Mouse (Mus musculus) liver, embryonic 12.5 days (tissue): ENCODE results near the gene Nat10. TPM values are rescaled to one million over a fixed set of nuclear protein-coding genes. Genes with fewer than 3 reads are reported as not detected.

Source experiments
- ATAC-seq: fragments of 200-750 bp; cut with Nextera tagmentation; 2 replicates; pipeline ENCODE4 v1.8.0; 2017; ENCODE audit warnings: moderate number of reproducible peaks, mild to moderate bottlenecking, moderate library complexity
- H3K27ac ChIP-seq: fragments of 300-500 bp; sonication (generic); 2 replicates; pipeline ENCODE4 v1.5.1; 2016; ENCODE audit warnings: mild to moderate bottlenecking
- H3K27me3 ChIP-seq: fragments of 300-500 bp; sonication (generic); replicated peaks from 2 replicates; pipeline ENCODE4 v1.6.1; 2016; ENCODE audit warnings: mild to moderate bottlenecking, moderate library complexity
- H3K36me3 ChIP-seq: fragments of 300-500 bp; sonication (generic); 2 replicates; pipeline ENCODE4 v1.6.1; 2016; ENCODE audit warnings: mild to moderate bottlenecking, moderate library complexity
- H3K4me1 ChIP-seq: fragments of 300-500 bp; sonication (generic); 2 replicates; pipeline ENCODE4 v1.6.1; 2016
- H3K4me2 ChIP-seq: fragments of 300-500 bp; sonication (generic); 2 replicates; pipeline ENCODE4 v1.6.1; 2016; ENCODE audit warnings: mild to moderate bottlenecking, moderate library complexity
- H3K4me3 ChIP-seq: fragments of 300-500 bp; sonication (generic); 2 replicates; pipeline ENCODE4 v1.5.1; 2016; ENCODE audit warnings: mild to moderate bottlenecking, moderate library complexity
- H3K9ac ChIP-seq: fragments of 300-500 bp; sonication (generic); 2 replicates; pipeline ENCODE4 v1.6.1; 2016; ENCODE audit warnings: mild to moderate bottlenecking, moderate library complexity
- H3K9me3 ChIP-seq: fragments of 300-500 bp; sonication (generic); replicated peaks from 2 replicates; pipeline ENCODE4 v1.6.1; 2016; ENCODE audit warnings: mild to moderate bottlenecking, moderate library complexity
- WGBS: fragments of 180-500 bp; shearing (Covaris S2); methylation state at CpG from one replicate; pipeline ENCODE4 v1.1.7; 2016; ENCODE audit not compliant: insufficient replicate concordance; 5-methylcytosine and 5-hydroxymethylcytosine counted together
- polyA plus RNA-seq: library from polyadenylated mRNA; unstranded; fragments of >200 nt; fragmentation: Nextera tagmentation; extraction: Ambion mirVana; gene quantifications from 2 replicates; pipeline ENCODE4 v1.2.1, GENCODE M21; 2016

Nat10 gene
- polyA plus RNA-seq, 1 experiment from 2014 or later = 35.3 TPM

DNA sequence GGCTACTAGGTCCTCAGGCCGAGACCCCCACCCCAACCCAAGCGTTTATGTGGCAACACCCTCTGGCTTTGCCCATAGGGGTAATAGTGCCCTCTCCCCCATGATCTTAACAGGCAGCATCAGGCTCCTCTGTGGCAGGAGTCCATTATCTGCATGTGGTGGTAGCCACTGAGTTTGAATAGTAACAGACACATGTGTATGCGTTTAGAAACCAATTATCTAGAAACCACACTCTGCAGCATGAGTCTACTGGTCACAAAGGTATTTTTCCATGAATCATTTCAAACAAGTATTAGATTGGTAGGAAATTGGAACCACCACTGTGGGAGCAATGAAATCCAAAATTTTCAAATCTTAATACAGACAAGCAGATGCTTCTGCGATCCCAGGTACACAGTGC, 75.5 kb downstream of the Nat10 start:
- H3K27me3 ChIP-seq = no peaks in the 10 kb centered on the region
- H3K36me3 ChIP-seq = no peaks in the 10 kb centered on the region
- 57% methylated on average over 4 of the region's 4 CpGs for WGBS
- peaks cover 14% of the 10 kb centered on the region for H3K4me1 ChIP-seq
- H3K9ac ChIP-seq = no peak overlapping the region
- no peak for ATAC-seq
- no peaks in the 10 kb centered on the region for H3K9me3 ChIP-seq
- H3K4me3 ChIP-seq = no peak overlapping the region
- H3K27ac ChIP-seq = no peak overlapping the region
- H3K4me2 ChIP-seq = no peak overlapping the region

GRCm38 (mm10) chr2:103684926-103685577, 76.0 kb downstream of the Nat10 start:
- Histone ChIP-seq H3K4me3 (no peak overlapping the region), H3K36me3 (no peaks in the 10 kb centered on the region), H3K4me2 (no peak overlapping the region), H3K27me3 (no peaks in the 10 kb centered on the region), H3K9ac (no peak overlapping the region), H3K27ac (no peak overlapping the region), H3K4me1 (peaks cover 14% of the 10 kb centered on the region), H3K9me3 (no peaks in the 10 kb centered on the region)
- no peak for ATAC-seq
- 61% methylated on average over 7 of the region's 7 CpGs for WGBS

- Histone ChIP-seq H3K4me1 (peaks cover 14% of the 10 kb centered on the region), H3K9me3 (no peaks in the 10 kb centered on the region), H3K9ac (no peak overlapping the region), H3K27me3 (no peaks in the 10 kb centered on the region), H3K36me3 (no peaks in the 10 kb centered on the region), H3K4me3 (no peak overlapping the region), H3K27ac (no peak overlapping the region), H3K4me2 (no peak overlapping the region)
- 66% methylated on average over 2 of the region's 2 CpGs for WGBS
- ATAC-seq = no peak
These were observed 76.6 kb downstream of the Nat10 start for GRCm38 (mm10) chr2:103684431-103684830.

DNA sequence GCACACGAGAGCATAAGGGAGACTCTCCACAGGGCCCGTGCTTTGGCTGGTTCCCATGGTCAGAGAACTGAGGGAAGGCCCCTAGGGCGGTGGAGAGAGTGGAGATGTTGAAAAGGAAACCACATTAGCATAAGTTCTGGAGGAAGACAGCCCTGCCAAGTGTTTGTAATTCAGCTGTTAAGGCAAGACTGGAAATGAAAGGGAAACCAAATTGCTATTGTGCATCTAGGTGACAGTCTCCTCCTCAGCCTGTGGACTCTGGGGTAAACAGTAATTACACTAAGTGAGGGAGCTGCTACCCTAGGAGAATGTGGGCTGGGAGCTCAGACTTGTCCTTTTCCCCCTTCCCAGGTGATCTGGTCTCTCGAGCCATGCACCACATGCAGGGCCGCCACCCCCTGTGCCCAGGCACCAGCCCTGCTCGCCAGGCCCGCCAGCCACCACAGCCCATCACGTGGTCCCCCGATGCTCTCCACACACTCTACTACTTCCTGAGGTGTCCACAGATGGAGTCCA, 78.1 kb downstream of the Nat10 start:
- no peak for ATAC-seq
- peaks cover 14% of the 10 kb centered on the region for H3K4me1 ChIP-seq
- H3K4me2 ChIP-seq = no peak overlapping the region
- H3K4me3 ChIP-seq = no peak overlapping the region
- H3K27ac ChIP-seq = no peak overlapping the region
- H3K36me3 ChIP-seq = no peaks in the 10 kb centered on the region
- 70% methylated on average over 9 of the region's 9 CpGs for WGBS
- H3K9ac ChIP-seq = no peak overlapping the region
- no peaks in the 10 kb centered on the region for H3K9me3 ChIP-seq
- 0 out of 2 replicates have a peak, but pooled peaks cover 7% of the 10 kb centered on the region for H3K27me3 ChIP-seq

DNA sequence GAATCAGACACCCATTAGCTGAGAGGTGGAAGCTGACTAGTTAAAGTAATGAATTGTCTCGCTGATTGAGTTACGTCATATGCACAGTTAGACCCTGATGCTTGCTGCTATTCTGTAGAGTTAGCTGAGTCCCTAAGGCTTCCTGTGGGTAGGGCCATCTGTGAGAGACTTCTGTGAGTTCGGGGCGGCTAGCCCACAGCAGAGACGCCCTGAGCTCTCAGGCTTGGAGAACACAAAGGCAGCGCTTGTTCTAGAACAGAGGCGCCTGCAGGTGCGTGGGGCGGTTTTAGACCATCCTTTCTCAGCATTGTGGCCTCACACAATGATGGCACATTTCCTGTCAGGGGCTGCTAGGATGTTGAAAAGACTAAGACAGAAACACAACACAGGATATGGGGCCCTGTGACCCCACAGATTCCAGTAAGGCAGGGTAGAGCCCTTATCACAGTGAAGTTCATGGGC, 78.8 kb downstream of the Nat10 start:
- H3K4me1 ChIP-seq = peaks cover 14% of the 10 kb centered on the region
- H3K9ac ChIP-seq = no peak overlapping the region
- H3K27me3 ChIP-seq = 0 out of 2 replicates have a peak, but pooled peaks cover 11% of the 10 kb centered on the region
- no peak overlapping the region for H3K4me3 ChIP-seq
- no peaks in the 10 kb centered on the region for H3K9me3 ChIP-seq
- H3K27ac ChIP-seq = no peak overlapping the region
- H3K4me2 ChIP-seq = no peak overlapping the region
- no peak for ATAC-seq
- 47% methylated on average over 9 of the region's 9 CpGs for WGBS
- H3K36me3 ChIP-seq = no peaks in the 10 kb centered on the region

DNA sequence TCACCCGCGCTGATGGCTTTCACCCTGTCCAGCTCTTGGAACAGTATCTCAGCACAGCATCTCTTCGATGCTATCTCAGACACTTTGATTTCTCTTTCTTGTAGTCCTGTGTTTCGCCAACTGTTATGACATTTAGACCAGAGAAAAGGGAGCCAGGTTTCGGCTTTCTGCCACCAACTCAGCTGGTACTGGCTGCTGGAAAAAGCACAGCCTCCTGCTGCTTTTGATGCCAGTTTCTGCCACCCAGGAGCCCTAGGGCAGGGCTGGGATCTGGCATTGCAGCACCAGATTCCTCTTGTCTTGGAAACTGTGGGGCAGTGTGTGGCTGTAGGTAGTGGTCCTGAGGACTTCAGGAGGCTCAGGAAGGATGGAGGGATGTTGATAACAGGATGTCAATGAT, 79.9 kb downstream of the Nat10 start:
- Histone ChIP-seq H3K9me3 (no peaks in the 10 kb centered on the region), H3K4me3 (no peak overlapping the region), H3K9ac (no peak overlapping the region), H3K27ac (no peak overlapping the region), H3K4me1 (peaks cover 14% of the 10 kb centered on the region), H3K4me2 (no peak overlapping the region), H3K27me3 (0 out of 2 replicates have a peak, but pooled peaks cover 11% of the 10 kb centered on the region), H3K36me3 (no peaks in the 10 kb centered on the region)
- no peak for ATAC-seq
- WGBS = 59% methylated on average over 5 of the region's 5 CpGs

DNA sequence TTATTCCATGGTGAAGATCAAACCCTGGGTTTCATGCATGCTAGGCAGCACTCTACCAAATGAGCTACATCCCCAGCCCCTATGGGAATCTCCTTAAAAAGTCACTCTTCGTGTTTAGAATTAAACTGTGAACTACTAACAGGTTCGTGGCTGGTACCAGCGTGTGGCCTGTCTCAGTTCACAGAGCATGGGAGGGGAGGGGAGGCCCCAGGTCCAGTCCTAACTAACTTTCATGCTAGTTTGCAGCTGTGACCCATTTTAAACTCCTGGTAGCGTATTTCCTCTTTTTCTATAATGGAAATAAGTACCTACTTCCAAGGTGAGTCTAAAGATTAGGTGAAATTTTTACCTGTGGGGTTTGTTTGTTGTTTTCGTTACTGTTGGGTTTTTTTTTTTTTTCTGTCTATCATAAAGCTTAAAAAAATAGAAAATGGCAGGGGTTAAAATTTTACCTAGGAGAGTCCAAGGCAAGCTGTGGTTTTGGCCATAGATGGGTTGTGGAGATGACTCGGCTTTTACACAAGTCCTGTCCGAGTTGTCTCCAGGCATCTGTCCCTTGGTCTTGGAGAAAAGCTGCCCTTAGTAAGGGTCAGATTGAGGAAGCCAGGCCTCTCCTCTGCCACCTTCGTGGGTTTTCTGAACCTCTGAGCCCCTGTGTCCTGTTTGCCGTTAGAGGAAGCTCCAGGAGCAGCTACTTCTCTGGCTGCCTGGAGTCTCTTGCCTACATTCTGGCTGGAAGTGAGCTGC, 80.5 kb downstream of the Nat10 start:
- Histone ChIP-seq H3K4me1 (peaks cover 13% of the 10 kb centered on the region), H3K27ac (no peak overlapping the region), H3K4me3 (no peak overlapping the region), H3K9me3 (no peaks in the 10 kb centered on the region), H3K9ac (no peak overlapping the region), H3K27me3 (0 out of 2 replicates have a peak, but pooled peaks cover 11% of the 10 kb centered on the region), H3K4me2 (no peak overlapping the region), H3K36me3 (no peaks in the 10 kb centered on the region)
- 40% methylated on average over 9 of the region's 9 CpGs for WGBS
- no peak for ATAC-seq

DNA sequence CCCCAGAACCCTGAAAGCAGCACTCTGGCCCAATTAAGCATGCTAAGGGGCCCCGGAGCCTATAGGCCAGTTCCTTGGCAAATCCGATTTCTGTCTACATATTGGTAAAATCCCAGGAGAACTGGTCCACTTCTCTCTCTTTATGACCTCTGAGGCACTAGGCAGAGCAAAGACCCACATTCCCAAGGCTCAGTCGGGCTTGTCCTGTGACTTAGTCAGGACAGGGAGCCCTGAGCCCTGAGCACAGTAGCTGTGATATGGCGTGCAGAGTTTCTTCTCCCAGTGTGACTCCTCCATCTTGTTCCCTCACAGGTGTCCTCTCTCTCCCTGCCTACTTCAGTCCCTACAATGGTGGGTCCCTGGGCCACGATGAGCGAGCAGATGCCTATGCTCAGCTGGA, 82.6 kb downstream of the Nat10 start:
- Histone ChIP-seq H3K27ac (no peak overlapping the region), H3K9ac (no peak overlapping the region), H3K4me1 (peaks cover 6% of the 10 kb centered on the region), H3K4me3 (no peak overlapping the region), H3K4me2 (no peak overlapping the region), H3K36me3 (no peaks in the 10 kb centered on the region), H3K27me3 (0 out of 2 replicates have a peak, but pooled peaks cover 11% of the 10 kb centered on the region), H3K9me3 (no peaks in the 10 kb centered on the region)
- WGBS = 70% methylated on average over 6 of the region's 6 CpGs
- no peak for ATAC-seq

GRCm38 (mm10) chr2:103677614-103678369, 83.3 kb downstream of the Nat10 start:
- H3K27me3 ChIP-seq = 0 out of 2 replicates have a peak, but pooled peaks cover 11% of the 10 kb centered on the region
- no peak for ATAC-seq
- no peaks in the 10 kb centered on the region for H3K36me3 ChIP-seq
- no peak overlapping the region for H3K9ac ChIP-seq
- WGBS = 78% methylated on average over 7 of the region's 7 CpGs
- no peak overlapping the region for H3K27ac ChIP-seq
- H3K4me3 ChIP-seq = no peak overlapping the region
- no peaks in the 10 kb centered on the region for H3K9me3 ChIP-seq
- no peak overlapping the region for H3K4me2 ChIP-seq
- H3K4me1 ChIP-seq = peaks cover 4% of the 10 kb centered on the region

- 58% methylated on average over 2 of the region's 2 CpGs for WGBS
- no peak for ATAC-seq
These were observed 84.3 kb downstream of the Nat10 start for GRCm38 (mm10) chr2:103676808-103677207.

DNA sequence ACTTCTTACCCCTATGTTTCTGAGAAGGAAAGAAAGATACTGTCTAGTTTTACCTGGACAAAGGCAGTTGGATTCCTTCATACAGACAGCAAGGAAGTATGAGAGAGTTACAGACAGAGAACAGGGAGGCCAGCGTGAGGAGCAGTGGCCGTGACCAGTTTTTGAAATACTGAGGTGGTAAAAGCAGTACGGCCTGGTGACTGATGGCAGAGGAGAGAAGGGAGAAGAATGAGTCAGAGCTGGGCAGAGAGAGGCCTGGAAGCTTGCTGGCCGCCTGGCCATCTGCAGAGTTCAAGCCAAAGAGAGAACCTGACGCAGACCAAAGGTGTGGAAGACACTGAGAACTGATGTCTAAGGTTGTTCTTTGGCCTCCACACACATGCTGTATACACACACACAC, 85.7 kb downstream of the Nat10 start:
- ATAC-seq = no peak
- 78% methylated on average over 5 of the region's 5 CpGs for WGBS
- Histone ChIP-seq H3K27me3 (0 out of 2 replicates have a peak, but pooled peaks cover 11% of the 10 kb centered on the region), H3K4me1 (no peaks in the 10 kb centered on the region; the same call in 1 of the 2 replicates), H3K9me3 (no peaks in the 10 kb centered on the region), H3K4me3 (no peak overlapping the region), H3K27ac (no peak overlapping the region), H3K4me2 (no peak overlapping the region), H3K9ac (no peak overlapping the region), H3K36me3 (no peaks in the 10 kb centered on the region)

More at GRCm38 (mm10) chr2:103676808-103677207, 84.3 kb downstream of the Nat10 start:
- H3K4me2 ChIP-seq = no peak overlapping the region
- no peaks in the 10 kb centered on the region for H3K36me3 ChIP-seq
- H3K9ac ChIP-seq = no peak overlapping the region
- H3K27me3 ChIP-seq = 0 out of 2 replicates have a peak, but pooled peaks cover 11% of the 10 kb centered on the region
- H3K4me1 ChIP-seq = no peaks in the 10 kb centered on the region; the same call in none of the 2 replicates
- H3K9me3 ChIP-seq = no peaks in the 10 kb centered on the region
- no peak overlapping the region for H3K4me3 ChIP-seq
- H3K27ac ChIP-seq = no peak overlapping the region
